Mouse (Mus musculus): ENCODE data around the gene Srebf1. TPM values are rescaled to one million over a fixed set of nuclear protein-coding genes. Genes with fewer than 3 reads are reported as not detected.
A peak's percentile ranks its signal among the peaks of the same experiment; 100 is the strongest.

Srebf1 gene
- polyA plus RNA-seq, 1 experiment from 2014 or later: 60.0 TPM

DNA sequence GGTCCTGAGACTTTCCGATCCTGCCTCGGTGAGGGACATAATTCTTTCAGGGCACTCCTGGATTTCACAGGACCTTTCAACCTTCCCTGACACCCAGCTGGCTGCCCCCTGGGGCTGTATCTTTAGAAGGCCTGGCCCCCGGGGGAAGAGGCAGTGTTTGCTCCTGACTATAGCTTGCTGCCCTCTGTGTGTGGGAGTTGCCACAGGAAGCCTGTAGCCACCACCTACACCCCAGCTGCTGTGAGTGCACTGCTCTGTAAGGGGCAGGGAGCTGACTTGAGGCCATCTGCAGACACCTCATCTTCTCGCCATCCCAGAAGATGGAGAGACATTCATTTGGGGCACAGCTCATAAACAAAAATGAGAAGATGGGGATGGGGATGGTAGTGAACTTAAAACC is 9.6 kb upstream of the Srebf1 start:
- no peak for ATAC-seq (replicated peaks; ENCODE audit: low FRiP score)
- no peak overlapping the region for H3K4me3 ChIP-seq (replicated peaks)
- 20% methylated on average over 4 of the region's 4 CpGs for WGBS
- H3K27ac ChIP-seq: no peak overlapping the region
- H3K4me2 ChIP-seq: no peak overlapping the region
- no peaks in the 10 kb centered on the region for H3K9me3 ChIP-seq (replicated peaks)
- no peaks in the 10 kb centered on the region for H3K27me3 ChIP-seq
- peaks cover 41% of the 10 kb centered on the region for H3K4me1 ChIP-seq
- H3K36me3 ChIP-seq: peaks cover 15% of the 10 kb centered on the region; the same call in 1 of the 2 replicates
- H3K9ac ChIP-seq: no peak overlapping the region

DNA sequence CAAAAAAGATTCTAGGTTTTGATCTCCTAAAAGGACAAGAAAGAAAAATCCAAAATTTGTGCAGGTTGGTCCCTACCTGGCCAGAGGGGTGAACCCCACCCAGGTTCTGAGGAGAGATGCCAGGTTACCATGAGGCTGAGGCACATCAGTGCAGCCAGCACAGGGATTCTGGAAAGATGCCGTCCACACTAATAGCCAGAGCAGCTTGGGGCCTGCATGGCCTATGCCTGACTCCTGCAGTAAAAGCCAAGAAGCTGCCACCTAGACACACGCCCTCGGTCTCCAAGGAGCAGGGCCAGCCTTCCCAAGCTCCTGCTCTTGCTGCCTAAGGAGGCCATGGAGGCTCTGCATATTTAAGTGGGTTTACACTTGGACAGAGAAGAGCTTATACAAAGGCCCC is 8.9 kb upstream of the Srebf1 start:
- Histone ChIP-seq H3K9me3 (replicated peaks) (no peaks in the 10 kb centered on the region), H3K4me3 (replicated peaks) (no peak overlapping the region), H3K9ac (no peak overlapping the region), H3K36me3 (peaks cover 11% of the 10 kb centered on the region; the same call in 1 of the 2 replicates), H3K27me3 (no peaks in the 10 kb centered on the region), H3K4me2 (no peak overlapping the region), H3K4me1 (peaks cover 41% of the 10 kb centered on the region), H3K27ac (no peak overlapping the region)
- 67% methylated on average over 3 of the region's 3 CpGs for WGBS
- ATAC-seq (replicated peaks; ENCODE audit: low FRiP score): no peak

- Histone ChIP-seq H3K9me3 (replicated peaks) (no peaks in the 10 kb centered on the region), H3K27ac (no peak overlapping the region), H3K9ac (no peak overlapping the region), H3K36me3 (peaks cover 6% of the 10 kb centered on the region; the same call in 1 of the 2 replicates), H3K4me3 (replicated peaks) (no peak overlapping the region), H3K4me2 (no peak overlapping the region), H3K27me3 (no peaks in the 10 kb centered on the region), H3K4me1 (peaks cover 41% of the 10 kb centered on the region)
- 89% methylated on average over 7 of the region's 7 CpGs for WGBS
- no peak for ATAC-seq (replicated peaks; ENCODE audit: low FRiP score)
These were observed 8.1 kb upstream of the Srebf1 start for GRCm38 (mm10) chr11:60230512-60230911.

DNA sequence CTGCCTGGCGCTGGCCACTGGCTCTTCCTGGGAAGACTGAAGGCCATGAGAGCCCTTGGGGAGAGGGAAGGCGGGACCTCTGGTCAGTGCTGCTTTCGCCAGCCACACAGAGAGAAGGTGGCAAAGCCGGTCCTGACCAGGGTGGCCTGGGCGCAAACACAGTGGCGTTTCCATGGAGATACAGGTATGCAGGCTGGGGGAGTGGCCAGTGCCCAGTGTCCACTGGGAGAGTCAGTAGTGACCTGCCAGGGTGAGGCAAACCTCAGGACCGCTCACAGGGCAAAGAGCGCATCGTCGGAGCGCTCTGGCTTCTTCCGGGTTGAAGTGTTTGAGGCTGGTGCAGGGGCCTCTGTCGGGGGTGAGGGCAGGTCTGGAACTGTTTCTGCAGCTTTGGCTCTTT is 7.4 kb upstream of the Srebf1 start:
- H3K36me3 ChIP-seq: peaks cover 5% of the 10 kb centered on the region; the same call in 1 of the 2 replicates
- H3K27ac ChIP-seq: peak overlapping the region; percentile 70
- no peak overlapping the region for H3K4me2 ChIP-seq
- no peak overlapping the region for H3K4me3 ChIP-seq (replicated peaks)
- no peaks in the 10 kb centered on the region for H3K9me3 ChIP-seq (replicated peaks)
- no peaks in the 10 kb centered on the region for H3K27me3 ChIP-seq
- H3K9ac ChIP-seq: no peak overlapping the region
- H3K4me1 ChIP-seq: peaks cover 42% of the 10 kb centered on the region
- peak; percentile 67 for ATAC-seq (replicated peaks; ENCODE audit: low FRiP score)
- 67% methylated on average over 13 of the region's 13 CpGs for WGBS

GRCm38 (mm10) chr11:60228525-60228924 is 6.1 kb upstream of the Srebf1 start:
- H3K9ac ChIP-seq: no peak overlapping the region
- H3K4me3 ChIP-seq (replicated peaks): no peak overlapping the region
- no peaks in the 10 kb centered on the region for H3K9me3 ChIP-seq (replicated peaks)
- no peak for ATAC-seq (replicated peaks; ENCODE audit: low FRiP score)
- H3K27ac ChIP-seq: no peak overlapping the region
- H3K36me3 ChIP-seq: peaks cover 5% of the 10 kb centered on the region; the same call in 1 of the 2 replicates
- no peaks in the 10 kb centered on the region for H3K27me3 ChIP-seq
- H3K4me2 ChIP-seq: no peak overlapping the region
- 57% methylated on average over 3 of the region's 3 CpGs for WGBS
- peaks cover 44% of the 10 kb centered on the region for H3K4me1 ChIP-seq

- no peak for ATAC-seq (replicated peaks; ENCODE audit: low FRiP score)
- 84% methylated on average over 1 of the region's 1 CpGs for WGBS
These were observed 3.5 kb upstream of the Srebf1 start for GRCm38 (mm10) chr11:60225874-60226273.

GRCm38 (mm10) chr11:60224676-60225075 is 2.3 kb upstream of the Srebf1 start:
- 53% methylated on average over 4 of the region's 4 CpGs for WGBS

More at GRCm38 (mm10) chr11:60225874-60226273, 3.5 kb upstream of the Srebf1 start:
- Histone ChIP-seq H3K27me3 (no peaks in the 10 kb centered on the region), H3K4me3 (replicated peaks) (no peak overlapping the region), H3K4me1 (peaks cover 36% of the 10 kb centered on the region), H3K27ac (no peak overlapping the region), H3K4me2 (no peak overlapping the region), H3K9ac (no peak overlapping the region), H3K9me3 (replicated peaks) (no peaks in the 10 kb centered on the region), H3K36me3 (peaks cover 5% of the 10 kb centered on the region; the same call in 1 of the 2 replicates)

DNA sequence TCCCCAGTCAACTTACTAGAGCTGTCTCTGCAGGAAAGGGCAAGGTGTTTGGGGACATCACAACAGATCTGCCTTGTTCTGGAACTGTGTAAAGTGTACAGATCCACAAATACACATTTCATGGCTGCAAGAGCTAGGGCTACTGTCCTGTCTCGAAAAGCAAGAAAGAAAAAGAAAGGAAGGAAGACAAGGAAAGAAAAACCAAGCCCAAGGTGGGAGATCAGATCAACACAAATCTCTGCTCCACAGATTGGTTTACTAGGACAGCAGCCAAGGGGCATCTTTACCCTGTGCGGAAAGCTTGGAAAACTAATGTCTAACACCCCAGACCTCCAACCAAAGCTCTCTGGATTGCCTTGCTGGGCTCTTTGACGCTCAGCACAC is 304 bp downstream of the Srebf1 start:
- peak overlapping the region; percentile 47 for H3K4me3 ChIP-seq (replicated peaks)
- WGBS: 56% methylated on average over 3 of the region's 3 CpGs
- peak overlapping the region; percentile 89 for H3K4me2 ChIP-seq
- H3K27ac ChIP-seq: no peak overlapping the region
- H3K4me1 ChIP-seq: peaks cover 52% of the 10 kb centered on the region
- no peak for ATAC-seq (replicated peaks; ENCODE audit: low FRiP score)
- H3K27me3 ChIP-seq: no peaks in the 10 kb centered on the region
- H3K9me3 ChIP-seq (replicated peaks): no peaks in the 10 kb centered on the region
- H3K9ac ChIP-seq: 0 out of 2 replicates have a peak overlapping the region, but pooled peaks have one; percentile 46
- H3K36me3 ChIP-seq: peaks cover 14% of the 10 kb centered on the region

More at GRCm38 (mm10) chr11:60224676-60225075, 2.3 kb upstream of the Srebf1 start:
- no peak for ATAC-seq (replicated peaks; ENCODE audit: low FRiP score)
- H3K27me3 ChIP-seq: no peaks in the 10 kb centered on the region
- H3K27ac ChIP-seq: no peak overlapping the region
- H3K4me2 ChIP-seq: no peak overlapping the region
- no peak overlapping the region for H3K4me3 ChIP-seq (replicated peaks)
- peaks cover under 1% of the 10 kb centered on the region; the same call in 1 of the 2 replicates for H3K36me3 ChIP-seq
- H3K9me3 ChIP-seq (replicated peaks): no peaks in the 10 kb centered on the region
- no peak overlapping the region for H3K9ac ChIP-seq
- peaks cover 32% of the 10 kb centered on the region for H3K4me1 ChIP-seq

- no peak for ATAC-seq (replicated peaks; ENCODE audit: low FRiP score)
- no peaks in the 10 kb centered on the region for H3K27me3 ChIP-seq
- peaks cover 14% of the 10 kb centered on the region for H3K36me3 ChIP-seq
- no peak overlapping the region for H3K4me3 ChIP-seq (replicated peaks)
- no peaks in the 10 kb centered on the region for H3K9me3 ChIP-seq (replicated peaks)
- H3K9ac ChIP-seq: no peak overlapping the region
- H3K4me2 ChIP-seq: no peak overlapping the region
- 87% methylated on average over 6 of the region's 6 CpGs for WGBS
- H3K4me1 ChIP-seq: peaks cover 58% of the 10 kb centered on the region
- no peak overlapping the region for H3K27ac ChIP-seq
These were observed 956 bp downstream of the Srebf1 start for GRCm38 (mm10) chr11:60221425-60221824.

DNA sequence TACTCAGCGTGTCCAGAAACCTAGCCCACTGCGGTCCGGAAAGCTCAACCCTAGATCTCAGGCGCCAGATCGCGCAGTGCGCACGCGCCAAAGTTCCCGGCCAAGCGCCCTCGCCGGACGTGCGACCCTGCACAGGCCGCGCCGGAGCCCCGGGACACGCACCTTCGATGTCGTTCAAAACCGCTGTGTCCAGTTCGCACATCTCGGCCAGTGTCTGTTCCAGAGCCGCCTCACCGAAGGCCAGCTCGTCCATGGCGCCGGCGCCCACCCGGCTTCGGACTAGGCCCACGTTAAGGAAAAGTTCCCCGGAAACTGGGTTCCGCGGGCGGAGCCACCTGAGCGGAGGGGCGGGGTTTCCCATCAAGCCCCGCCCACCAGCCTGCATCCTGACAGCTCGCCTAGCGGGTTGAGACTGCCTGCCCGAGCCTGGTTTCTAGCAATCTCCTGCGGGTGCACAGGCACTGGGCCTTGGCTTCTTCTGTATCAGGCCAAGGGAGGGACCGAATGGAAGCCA is 2.0 kb downstream of the Srebf1 start:
- WGBS: under 1% methylated on average over 46 of the region's 46 CpGs
- Histone ChIP-seq H3K4me1 (peaks cover 68% of the 10 kb centered on the region), H3K27me3 (no peaks in the 10 kb centered on the region), H3K9ac (peak overlapping the region; percentile 68), H3K27ac (peak overlapping the region; percentile 92), H3K36me3 (peaks cover 14% of the 10 kb centered on the region), H3K9me3 (replicated peaks) (no peaks in the 10 kb centered on the region), H3K4me2 (peak overlapping the region; percentile 68), H3K4me3 (replicated peaks) (peak overlapping the region; percentile 74)
- ATAC-seq (replicated peaks; ENCODE audit: low FRiP score): peak; percentile 79

GRCm38 (mm10) chr11:60219609-60220008 is 2.8 kb downstream of the Srebf1 start:
- peak overlapping the region; percentile 68 for H3K4me2 ChIP-seq
- peak overlapping the region; percentile 68 for H3K9ac ChIP-seq
- no peak for ATAC-seq (replicated peaks; ENCODE audit: low FRiP score)
- peaks cover 14% of the 10 kb centered on the region for H3K36me3 ChIP-seq
- H3K27me3 ChIP-seq: no peaks in the 10 kb centered on the region
- H3K4me1 ChIP-seq: peaks cover 66% of the 10 kb centered on the region
- peak overlapping the region; percentile 92 for H3K27ac ChIP-seq
- H3K9me3 ChIP-seq (replicated peaks): no peaks in the 10 kb centered on the region
- WGBS: 28% methylated on average over 8 of the region's 8 CpGs
- peak overlapping the region; percentile 74 for H3K4me3 ChIP-seq (replicated peaks)

- Histone ChIP-seq H3K4me2 (no peak overlapping the region), H3K27me3 (no peaks in the 10 kb centered on the region), H3K27ac (no peak overlapping the region), H3K4me3 (replicated peaks) (no peak overlapping the region), H3K36me3 (peaks cover 14% of the 10 kb centered on the region), H3K9me3 (replicated peaks) (no peaks in the 10 kb centered on the region), H3K4me1 (peaks cover 69% of the 10 kb centered on the region), H3K9ac (no peak overlapping the region)
- WGBS: 82% methylated on average over 7 of the region's 7 CpGs
- no peak for ATAC-seq (replicated peaks; ENCODE audit: low FRiP score)
These were observed 4.9 kb downstream of the Srebf1 start for GRCm38 (mm10) chr11:60217467-60217866.

DNA sequence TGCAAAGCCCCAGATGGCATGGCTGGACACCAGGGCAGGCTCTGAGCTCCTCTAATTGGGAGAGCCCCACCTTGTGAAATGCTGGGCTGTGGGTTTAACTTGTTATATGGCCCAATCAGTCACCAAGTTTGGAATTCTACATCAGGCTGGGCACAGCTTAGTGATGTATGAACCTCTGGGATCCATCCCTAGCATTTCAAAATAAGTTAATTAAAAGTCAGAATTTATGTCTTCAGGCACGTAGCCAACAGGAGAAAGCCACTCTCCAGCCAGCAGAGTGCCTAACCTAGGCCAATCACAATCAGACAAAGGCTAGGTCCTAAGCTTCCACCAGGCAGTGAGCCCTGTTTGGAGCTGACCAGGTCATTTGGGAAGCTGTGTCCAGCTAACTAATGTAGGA is 5.7 kb downstream of the Srebf1 start:
- H3K9me3 ChIP-seq (replicated peaks): no peaks in the 10 kb centered on the region
- H3K4me3 ChIP-seq (replicated peaks): no peak overlapping the region
- H3K36me3 ChIP-seq: peaks cover 14% of the 10 kb centered on the region
- H3K9ac ChIP-seq: no peak overlapping the region
- H3K4me1 ChIP-seq: peaks cover 73% of the 10 kb centered on the region
- H3K4me2 ChIP-seq: no peak overlapping the region
- ATAC-seq (replicated peaks; ENCODE audit: low FRiP score): no peak
- 48% methylated on average over 1 of the region's 1 CpGs for WGBS
- H3K27me3 ChIP-seq: no peaks in the 10 kb centered on the region
- H3K27ac ChIP-seq: no peak overlapping the region

Data from kidney, embryonic 15.5 days (tissue).